In the genomic region with DNA sequence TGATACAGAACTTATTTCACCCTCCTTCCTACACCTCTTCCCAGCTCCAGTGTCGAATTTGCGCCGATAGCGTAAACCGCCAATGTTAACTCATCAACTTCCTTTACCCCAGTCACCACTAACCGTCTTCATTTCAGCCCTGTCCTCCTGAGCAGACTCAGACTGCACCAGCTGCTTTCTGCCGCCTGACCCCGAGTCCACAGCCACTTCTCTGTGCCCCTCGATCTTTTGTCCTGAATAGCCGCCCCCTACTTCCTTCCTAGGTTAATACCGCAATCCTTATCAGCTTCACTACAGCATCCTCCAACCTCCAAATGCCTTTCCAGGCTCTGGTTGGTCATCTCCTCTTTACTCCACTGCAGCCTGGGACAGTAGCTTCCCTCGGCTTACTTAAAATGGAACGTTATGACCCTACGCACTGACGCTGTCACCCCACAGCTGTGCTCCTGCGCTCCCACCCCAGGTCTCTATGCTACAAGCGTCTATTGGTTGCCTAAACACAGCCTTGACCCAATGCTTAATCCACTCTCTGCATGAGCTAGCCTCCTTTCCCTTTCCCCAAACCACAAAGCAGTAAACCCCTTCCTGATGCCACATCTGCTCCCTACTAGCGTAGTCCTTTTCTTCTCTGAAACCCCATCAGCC, we compare ENCODE assay signal across 7 mouse cellular contexts. TPM values are rescaled to one million over a fixed set of nuclear protein-coding genes. Genes with fewer than 3 reads are reported as not detected.
A peak's percentile ranks its signal among the peaks of the same experiment; 100 is the strongest.
DNase-seq lines count a peak whose midpoint lies in the region; ATAC-seq and TF ChIP-seq lines count a peak whose summit lies in the region.

No protein-coding gene starts in this region.

- no peak for TF ChIP-seq CTCF in spleen, adult 2 months (IDR thresholded peaks at IDR 0.05; ENCODE audit: extremely low read depth, insufficient read depth, insufficient read length, insufficient replicate concordance)
- no peak for TF ChIP-seq CTCF in forebrain, postnatal 0 days (IDR thresholded peaks at IDR 0.05; ENCODE audit: low read depth)

- H3K4me1 ChIP-seq in spleen, adult 2 months (ENCODE audit: control insufficient read depth, insufficient read depth, insufficient read length) = peaks cover 8% of the 10 kb centered on the region; the same call in 1 of the 2 replicates
- no peaks in the 10 kb centered on the region for H3K4me1 ChIP-seq in forebrain, postnatal 0 days (ENCODE audit: insufficient read depth)

- DNase-seq in spleen, adult 2 months (ENCODE audit: low read depth in 1 of 2, low spot score in 2 of 2) = no peak
- no peak for DNase-seq in spleen, adult 18-20 months
- no peak for DNase-seq in forebrain, postnatal 0 days
- peak; percentile 45 to 53 for DNase-seq in thymus, postnatal 36 days
- no peak for DNase-seq in spleen, adult 12 weeks (ENCODE audit: low spot score)
- DNase-seq in c-Kit-positive CD71-positive TER-119-positive erythroid progenitor cells, embryonic 14.5 days (ENCODE audit: low spot score) = no peak

- H3K9ac ChIP-seq in forebrain, postnatal 0 days = no peak overlapping the region

- no peaks in the 10 kb centered on the region for H3K36me3 ChIP-seq in spleen, adult 2 months (ENCODE audit: control insufficient read depth, insufficient read depth, low read length)
- no peaks in the 10 kb centered on the region for H3K36me3 ChIP-seq in forebrain, postnatal 0 days (ENCODE audit: insufficient read depth)
- no peaks in the 10 kb centered on the region for H3K36me3 ChIP-seq in macrophage (ENCODE audit: inconsistent target)

- H3K27ac ChIP-seq in spleen, adult 2 months (ENCODE audit: insufficient read depth, low read length) = no peak overlapping the region; the same call in 1 of the 2 replicates
- H3K27ac ChIP-seq in forebrain, postnatal 0 days (ENCODE audit: low read depth, low read length) = no peak overlapping the region
- peak overlapping the region; percentile 5; the same call in 1 of the 2 replicates for H3K27ac ChIP-seq in macrophage

- peak overlapping the region; percentile 44; the same call in 1 of the 2 replicates for H3K4me3 ChIP-seq in spleen, adult 2 months (ENCODE audit: extremely low read depth, insufficient read depth, insufficient read length)
- H3K4me3 ChIP-seq in forebrain, postnatal 0 days (ENCODE audit: low read depth, low read length) = no peak overlapping the region
- peak overlapping the region; percentile 2; the same call in 1 of the 2 replicates for H3K4me3 ChIP-seq in macrophage (ENCODE audit: inconsistent target)

- 2% methylated on average over 18 of the region's 18 CpGs for WGBS in spleen, adult 2 months
- WGBS in forebrain, postnatal 0 days = 68% methylated on average over 18 of the region's 18 CpGs
- 5% methylated on average over 18 of the region's 18 CpGs for WGBS in macrophage (ENCODE audit: missing documents)

- ATAC-seq in forebrain, postnatal 0 days = no peak

- no peaks in the 10 kb centered on the region for H3K9me3 ChIP-seq in forebrain, postnatal 0 days (ENCODE audit: low read length)

- H3K79me2 ChIP-seq in macrophage (ENCODE audit: inconsistent target) = no peaks in the 10 kb centered on the region

- H3K4me2 ChIP-seq in forebrain, postnatal 0 days (ENCODE audit: low read depth) = peak overlapping the region; percentile 13

- TF ChIP-seq POLR2A in spleen, adult 2 months (IDR thresholded peaks at IDR 0.05; ENCODE audit: low read depth, low read length) = no peak

- H3K27me3 ChIP-seq in spleen, adult 2 months (ENCODE audit: control insufficient read depth, insufficient read depth, low read length) = no peaks in the 10 kb centered on the region
- H3K27me3 ChIP-seq in forebrain, postnatal 0 days (ENCODE audit: insufficient read depth, low read length) = no peaks in the 10 kb centered on the region

RNA-seq across cellular contexts. Expression of gene Cd180, which starts 27.6 kb away (rescaled TPM):
- polyA plus RNA-seq in spleen, adult 2 months (2012; rRNA removed) = 25.0 and 31.6 TPM in 2 replicates
- total RNA-seq in forebrain, postnatal 0 days (2014; rRNA removed) = 0.57 and 0.77 TPM in 2 replicates
- polyA plus RNA-seq in forebrain, postnatal 0 days (2015; fragmentation: Nextera tagmentation; extraction: Ambion mirVana) = 0.55 and 0.56 TPM in 2 replicates
- 1,000 to 10,000 TPM in 1 of 26 experiments, 100 to 1,000 TPM in 25; 201 to 1,028 (median 508) TPM for total RNA-seq in macrophage (2018; cell fraction: chromatin; rRNA removed)
- 100 to 1,000 TPM; 376 to 879 (median 604) TPM for total RNA-seq in macrophage (2018; cell fraction: cytosol; rRNA removed)
- 1,000 to 10,000 TPM in 4 of 26 experiments, 100 to 1,000 TPM in 22; 480 to 1,145 (median 738) TPM for total RNA-seq in macrophage (2018; cell fraction: nucleus; rRNA removed)
- 303 to 726 TPM (median 382 TPM) in 3 replicates for polyA plus RNA-seq in macrophage (2018)

Comparison
In these comparisons a context has a peak if more than half of its experiments do, and no peak if none do; other contexts are left out.
1. DNase-seq: peak in thymus, postnatal 36 days (2 of 2); none in spleen, adult 2 months (0 of 2), spleen, adult 18-20 months (0 of 2), forebrain, postnatal 0 days (single experiment), spleen, adult 12 weeks (single experiment) and c-Kit-positive CD71-positive TER-119-positive erythroid progenitor cells, embryonic 14.5 days (single experiment).